ENCODE assay signal across 8 mouse cellular contexts in the genomic region with DNA sequence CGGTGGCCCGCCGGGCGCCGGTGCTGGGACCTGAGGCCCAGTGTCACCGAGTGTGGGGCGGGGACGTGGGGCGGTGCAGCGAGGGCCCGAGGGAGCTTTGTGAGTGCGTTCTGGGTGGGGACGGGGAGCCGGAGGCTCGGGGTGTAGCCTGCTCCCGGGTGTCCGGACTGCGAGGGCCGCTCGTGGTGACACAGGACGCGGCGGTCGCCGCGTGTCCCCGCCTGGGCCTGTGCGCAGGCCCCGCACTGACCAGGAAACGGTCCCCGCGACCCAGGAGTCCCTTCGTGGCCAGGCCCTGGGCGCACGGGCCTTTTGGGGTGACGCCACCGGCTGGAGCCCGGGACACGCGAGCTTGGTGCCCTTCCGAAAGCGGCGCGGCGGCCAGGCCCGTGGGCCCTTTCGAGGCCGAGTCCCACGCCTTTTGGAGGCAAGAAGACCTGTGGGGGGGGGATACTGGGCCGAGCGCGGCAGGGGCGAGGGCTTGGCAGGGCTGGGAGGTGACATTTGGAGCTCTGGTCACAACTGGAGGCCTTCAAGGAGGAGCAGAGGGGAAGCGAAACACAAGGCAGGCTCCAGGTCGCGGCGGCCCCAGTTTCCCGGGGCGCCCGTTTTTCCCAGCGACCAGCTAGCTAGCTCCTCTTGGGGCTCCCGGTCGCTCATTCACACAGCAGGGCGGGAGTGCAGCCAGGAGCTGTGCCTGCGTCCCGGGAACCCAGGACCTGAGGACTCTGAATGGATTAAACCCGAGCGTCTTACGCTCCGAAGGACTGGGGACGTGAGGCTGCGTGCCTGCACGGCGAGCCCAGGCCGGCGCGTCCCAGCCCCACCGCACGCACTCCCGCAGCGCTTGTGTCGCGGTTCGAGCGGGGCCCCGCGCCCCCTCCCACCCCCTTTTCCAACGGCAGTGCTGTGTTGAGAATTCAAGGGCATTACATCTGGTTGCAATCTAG. TPM values are rescaled to one million over a fixed set of nuclear protein-coding genes. Genes with fewer than 3 reads are reported as not detected.
DNase-seq lines count a peak whose midpoint lies in the region; ATAC-seq and TF ChIP-seq lines count a peak whose summit lies in the region.

No protein-coding gene starts in this region.

- no peak for DNase-seq in ES-E14 (ENCODE audit: low read depth, low spot score)
- peak; percentile 59 for DNase-seq in cerebellum, adult 11 months
- DNase-seq in heart, postnatal 36 days, result peak; percentile 70 to 86
- peak; percentile 63 to 71 for DNase-seq in layer of hippocampus, postnatal 10 days (ENCODE audit: low spot score in 2 of 2)
- peak; percentile 65 for DNase-seq in testis, postnatal 14 days (ENCODE audit: low spot score)

- peak overlapping the region; percentile 82 to 93 for H3K4me3 ChIP-seq in ES-E14 (ENCODE audit: insufficient read depth in 1 of 2, low read depth in 1 of 2, low read length in 2 of 2, poor library complexity in 1 of 2, severe bottlenecking in 1 of 2)
- H3K4me3 ChIP-seq in forebrain, embryonic 16.5 days (replicated peaks; ENCODE audit: low read length), result peak overlapping the region; percentile 63
- peak overlapping the region; percentile 99 for H3K4me3 ChIP-seq in lung, embryonic 16.5 days (ENCODE audit: low read length)
- H3K4me3 ChIP-seq in olfactory bulb, adult 2 months (ENCODE audit: insufficient read depth, low read depth, low read length), result peak overlapping the region; percentile 94

- H3K27ac ChIP-seq in ES-E14 (ENCODE audit: insufficient read depth, low read depth, low read length, poor library complexity, severe bottlenecking), result no peak overlapping the region
- H3K27ac ChIP-seq in forebrain, embryonic 16.5 days (ENCODE audit: low read length), result peak overlapping the region; percentile 93
- peak overlapping the region; percentile 96 for H3K27ac ChIP-seq in lung, embryonic 16.5 days (ENCODE audit: low read length)
- peak overlapping the region; percentile 93 for H3K27ac ChIP-seq in olfactory bulb, adult 2 months (ENCODE audit: insufficient read depth, low read depth, low read length)

- TF ChIP-seq POLR2A in olfactory bulb, adult 2 months (IDR thresholded peaks at IDR 0.05; ENCODE audit: insufficient read depth, low read depth, low read length), result peak; percentile 36; the same call in 1 of the 2 replicates

- 0 out of 2 replicates have a peak, but pooled peaks have one; percentile 5 for TF ChIP-seq CTCF in olfactory bulb, adult 2 months (IDR thresholded peaks at IDR 0.05; ENCODE audit: insufficient read depth, low read depth, low read length)

- ATAC-seq in forebrain, embryonic 16.5 days, result peak; percentile 58
- peak; percentile 27 for ATAC-seq in lung, embryonic 16.5 days (ENCODE audit: low read depth)

- peak overlapping the region; percentile 77 for H3K4me2 ChIP-seq in forebrain, embryonic 16.5 days (ENCODE audit: low read length)
- H3K4me2 ChIP-seq in lung, embryonic 16.5 days (ENCODE audit: low read depth, low read length), result peak overlapping the region; percentile 70

- in situ Hi-C loops in ES-E14 (cut with MboI; ENCODE audit: low sequenced_read_pairs in 2 of 2, unreplicated experiment in 2 of 2), result no loop called here

- no peaks in the 10 kb centered on the region for H3K27me3 ChIP-seq in forebrain, embryonic 16.5 days (replicated peaks; ENCODE audit: control insufficient read depth, insufficient read depth, low read length)
- no peaks in the 10 kb centered on the region for H3K27me3 ChIP-seq in lung, embryonic 16.5 days (ENCODE audit: control insufficient read depth, insufficient read depth, low read depth, low read length)

- under 1% methylated on average over 88 of the region's 88 CpGs for WGBS in forebrain, embryonic 16.5 days
- under 1% methylated on average over 88 of the region's 88 CpGs for WGBS in lung, embryonic 16.5 days
- under 1% methylated on average over 88 of the region's 88 CpGs for WGBS in olfactory bulb, adult 2 months

- H3K4me1 ChIP-seq in ES-E14 (ENCODE audit: control insufficient read depth in 2 of 2, insufficient read depth in 2 of 2, low read length in 2 of 2, poor library complexity in 1 of 2), result peaks cover 7 to 15% of the 10 kb centered on the region in 2 experiments; a peak in 2 of 4 replicates
- peaks cover 36% of the 10 kb centered on the region for H3K4me1 ChIP-seq in forebrain, embryonic 16.5 days (replicated peaks; ENCODE audit: control insufficient read depth, insufficient read depth, low read length)
- H3K4me1 ChIP-seq in lung, embryonic 16.5 days (replicated peaks; ENCODE audit: control insufficient read depth, insufficient read depth, low read length), result peaks cover 55% of the 10 kb centered on the region
- H3K4me1 ChIP-seq in olfactory bulb, adult 2 months (ENCODE audit: control insufficient read depth, insufficient read depth, low read length), result peaks cover 35% of the 10 kb centered on the region

- no peaks in the 10 kb centered on the region for H3K9me3 ChIP-seq in ES-E14 (ENCODE audit: control insufficient read depth, insufficient read depth, low read depth, low read length)
- no peaks in the 10 kb centered on the region for H3K9me3 ChIP-seq in forebrain, embryonic 16.5 days (ENCODE audit: control insufficient read depth, low read length)
- no peaks in the 10 kb centered on the region for H3K9me3 ChIP-seq in lung, embryonic 16.5 days (ENCODE audit: control insufficient read depth, low read length)

- H3K36me3 ChIP-seq in ES-E14 (ENCODE audit: control insufficient read depth, insufficient read depth, low read length, poor library complexity, severe bottlenecking), result no peaks in the 10 kb centered on the region
- no peaks in the 10 kb centered on the region for H3K36me3 ChIP-seq in forebrain, embryonic 16.5 days (ENCODE audit: control insufficient read depth, insufficient read depth)
- H3K36me3 ChIP-seq in lung, embryonic 16.5 days (ENCODE audit: control insufficient read depth, insufficient read depth, low read length), result no peaks in the 10 kb centered on the region

- intact Hi-C loops in heart, postnatal 36 days (cut with DNase I), result loop anchor here (1.0 to 5.0 kb wide), 5 partner anchors 77 to 307 kb away; a partner anchor contains a TSS

- H3K9ac ChIP-seq in ES-E14 (ENCODE audit: insufficient read depth, low read depth, low read length, poor library complexity, severe bottlenecking), result peak overlapping the region; percentile 86
- peak overlapping the region; percentile 99 for H3K9ac ChIP-seq in forebrain, embryonic 16.5 days (replicated peaks; ENCODE audit: low read depth, low read length)
- H3K9ac ChIP-seq in lung, embryonic 16.5 days (ENCODE audit: low read length), result peak overlapping the region; percentile 100

TF ChIP-seq in ES-E14, 5 proteins besides CTCF, POLR2A, EP300 and RAD21:
- no peak for TF ChIP-seq MAFK (IDR thresholded peaks at IDR 0.05; ENCODE audit: insufficient read depth, low read depth, low read length)
- TF ChIP-seq ZC3H11A (IDR thresholded peaks at IDR 0.05; ENCODE audit: borderline replicate concordance, low read depth, low read length), result no peak
- TF ChIP-seq HCFC1 (IDR thresholded peaks at IDR 0.05; ENCODE audit: borderline replicate concordance, insufficient read depth, low read length), result no peak
- no peak for TF ChIP-seq ZNF384 (IDR thresholded peaks at IDR 0.05; ENCODE audit: low read depth, low read length)
- TF ChIP-seq CHD2 (IDR thresholded peaks at IDR 0.05; ENCODE audit: low read depth, low read length), result no peak

RNA-seq across cellular contexts. Expression of a gene that starts 1.1 kb away (rescaled TPM):
- 15.5 and 21.0 TPM in 2 replicates for total RNA-seq in ES-E14 (2012; rRNA removed)
- 30.2 and 30.3 TPM in 2 replicates for polyA plus RNA-seq in forebrain, embryonic 16.5 days (2015; fragmentation: Nextera tagmentation; extraction: Ambion mirVana)
- total RNA-seq in heart, postnatal 36 days (2021), result 10 to 100 TPM; 24.2 to 24.5 TPM
- 10 to 100 TPM; 70.7 to 83.2 TPM for total RNA-seq in layer of hippocampus, postnatal 10 days (2021)
- 22.9 and 23.9 TPM in 2 replicates for polyA plus RNA-seq in lung, embryonic 16.5 days (2015; fragmentation: Nextera tagmentation; extraction: Ambion mirVana)
- 123 TPM in 1 of 2 replicates, not detected in the other for polyA plus RNA-seq in olfactory bulb, adult 2 months (2012; ENCODE audit: insufficient read depth, insufficient read length, low replicate concordance, missing spikeins)

RNA-seq across cellular contexts. Expression of a gene that starts 59.6 kb away (rescaled TPM):
- 17.5 and 18.9 TPM in 2 replicates for total RNA-seq in ES-E14 (2012; rRNA removed)
- 4.4 and 7.9 TPM in 2 replicates for polyA plus RNA-seq in forebrain, embryonic 16.5 days (2015; fragmentation: Nextera tagmentation; extraction: Ambion mirVana)
- 1 to 10 TPM; 2.5 to 4.0 TPM for total RNA-seq in heart, postnatal 36 days (2021)
- 1 to 10 TPM; 6.5 to 7.1 TPM for total RNA-seq in layer of hippocampus, postnatal 10 days (2021)
- 6.5 and 8.0 TPM in 2 replicates for polyA plus RNA-seq in lung, embryonic 16.5 days (2015; fragmentation: Nextera tagmentation; extraction: Ambion mirVana)
- polyA plus RNA-seq in olfactory bulb, adult 2 months (2012; ENCODE audit: insufficient read depth, insufficient read length, low replicate concordance, missing spikeins), result not detected in 2 replicates
